Mouse (Mus musculus): ENCODE measurements around the gene Msn. TPM values are rescaled to one million over a fixed set of nuclear protein-coding genes. Genes with fewer than 3 reads are reported as not detected.

The Msn gene
- polyA plus RNA-seq, 1 experiment: 159 TPM

DNA sequence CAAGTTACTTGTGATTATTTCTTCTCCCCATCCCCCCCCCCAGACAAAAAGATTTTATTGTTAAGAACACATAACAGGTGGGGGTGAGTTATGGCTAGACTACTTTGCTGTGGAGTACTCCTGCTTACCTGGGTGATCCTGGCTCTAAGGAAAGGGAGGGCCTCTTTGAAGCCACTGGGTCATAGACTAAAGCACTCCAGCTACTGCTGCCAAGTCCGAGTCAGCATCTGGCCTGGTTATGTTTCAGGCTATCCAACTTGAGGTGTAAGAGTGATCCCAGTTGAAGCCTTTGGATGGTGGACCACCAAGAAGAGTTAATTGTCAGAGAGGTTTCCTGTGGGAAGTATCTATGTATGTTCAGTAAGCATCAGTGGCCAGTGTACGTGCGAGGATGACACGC, 39.7 kb downstream of the Msn start:
- no peaks in the 10 kb centered on the region for H3K36me3 ChIP-seq (ENCODE audit: control insufficient read depth, insufficient read depth, low read length)
- H3K4me3 ChIP-seq (ENCODE audit: extremely low read depth, insufficient read depth, insufficient read length): no peak overlapping the region
- TF ChIP-seq CTCF (IDR thresholded peaks at IDR 0.05; ENCODE audit: extremely low read depth, insufficient read depth, insufficient read length, insufficient replicate concordance) (no peak), POLR2A (IDR thresholded peaks at IDR 0.05; ENCODE audit: low read depth, low read length) (no peak)
- 84% methylated on average over 4 of the region's 4 CpGs for WGBS
- no peak for DNase-seq (ENCODE audit: low read depth in 1 of 2, low spot score in 2 of 2)
- H3K27ac ChIP-seq (ENCODE audit: insufficient read depth, low read length): no peak overlapping the region
- H3K27me3 ChIP-seq (ENCODE audit: control insufficient read depth, insufficient read depth, low read length): no peaks in the 10 kb centered on the region
- H3K4me1 ChIP-seq (ENCODE audit: control insufficient read depth, insufficient read depth, insufficient read length): peaks cover 13% of the 10 kb centered on the region; the same call in 1 of the 2 replicates

- WGBS: 75% methylated on average over 2 of the region's 2 CpGs
- H3K27ac ChIP-seq (ENCODE audit: insufficient read depth, low read length): no peak overlapping the region
- no peak overlapping the region for H3K4me3 ChIP-seq (ENCODE audit: extremely low read depth, insufficient read depth, insufficient read length)
- H3K4me1 ChIP-seq (ENCODE audit: control insufficient read depth, insufficient read depth, insufficient read length): peaks cover 4% of the 10 kb centered on the region; the same call in 1 of the 2 replicates
- H3K36me3 ChIP-seq (ENCODE audit: control insufficient read depth, insufficient read depth, low read length): no peaks in the 10 kb centered on the region; the same call in 1 of the 2 replicates
- TF ChIP-seq POLR2A (IDR thresholded peaks at IDR 0.05; ENCODE audit: low read depth, low read length): no peak
- TF ChIP-seq CTCF (IDR thresholded peaks at IDR 0.05; ENCODE audit: extremely low read depth, insufficient read depth, insufficient read length, insufficient replicate concordance): no peak
- H3K27me3 ChIP-seq (ENCODE audit: control insufficient read depth, insufficient read depth, low read length): no peaks in the 10 kb centered on the region
- DNase-seq (ENCODE audit: low read depth in 1 of 2, low spot score in 2 of 2): no peak
These were observed 43.4 kb downstream of the Msn start for GRCm38 (mm10) chrX:96139262-96139661.

- H3K27ac ChIP-seq (ENCODE audit: insufficient read depth, low read length): peak overlapping the region; percentile 22; the same call in 1 of the 2 replicates
- WGBS: 15% methylated on average over 3 of the region's 3 CpGs
- DNase-seq (ENCODE audit: low read depth in 1 of 2, low spot score in 2 of 2): peak in 1 of 2 experiments; percentile 9
- TF ChIP-seq CTCF (IDR thresholded peaks at IDR 0.05; ENCODE audit: extremely low read depth, insufficient read depth, insufficient read length, insufficient replicate concordance) (no peak), POLR2A (IDR thresholded peaks at IDR 0.05; ENCODE audit: low read depth, low read length) (no peak)
- no peak overlapping the region for H3K4me3 ChIP-seq (ENCODE audit: extremely low read depth, insufficient read depth, insufficient read length)
- no peaks in the 10 kb centered on the region; the same call in 1 of the 2 replicates for H3K36me3 ChIP-seq (ENCODE audit: control insufficient read depth, insufficient read depth, low read length)
- H3K27me3 ChIP-seq (ENCODE audit: control insufficient read depth, insufficient read depth, low read length): no peaks in the 10 kb centered on the region
- H3K4me1 ChIP-seq (ENCODE audit: control insufficient read depth, insufficient read depth, insufficient read length): peaks cover 2% of the 10 kb centered on the region; the same call in 1 of the 2 replicates
These were observed 49.2 kb downstream of the Msn start for GRCm38 (mm10) chrX:96144960-96145488.

DNA sequence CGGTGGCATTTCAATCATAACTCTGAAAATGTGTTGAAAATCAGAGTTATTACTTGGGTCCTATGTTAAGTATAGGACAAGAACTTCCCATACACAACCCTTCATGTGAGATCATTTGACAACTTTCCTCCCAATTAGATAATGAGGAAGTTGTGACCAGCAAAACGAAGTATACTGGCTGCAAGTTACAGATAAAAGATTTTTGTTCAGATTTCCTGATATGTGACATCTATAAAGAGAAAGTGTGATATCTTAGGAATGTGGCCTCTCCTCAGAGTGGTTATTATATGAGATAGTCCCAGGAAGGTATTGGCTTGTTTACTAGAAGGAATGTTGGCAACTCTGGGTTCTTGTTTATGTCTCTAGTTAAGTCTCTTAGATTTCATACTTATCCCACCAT, 52.4 kb downstream of the Msn start:
- no peak overlapping the region for H3K4me3 ChIP-seq (ENCODE audit: extremely low read depth, insufficient read depth, insufficient read length)
- TF ChIP-seq CTCF (IDR thresholded peaks at IDR 0.05; ENCODE audit: extremely low read depth, insufficient read depth, insufficient read length, insufficient replicate concordance): no peak
- no peak for TF ChIP-seq POLR2A (IDR thresholded peaks at IDR 0.05; ENCODE audit: low read depth, low read length)
- no peak overlapping the region for H3K27ac ChIP-seq (ENCODE audit: insufficient read depth, low read length)
- H3K4me1 ChIP-seq (ENCODE audit: control insufficient read depth, insufficient read depth, insufficient read length): peaks cover 2% of the 10 kb centered on the region; the same call in 1 of the 2 replicates
- WGBS: 53% methylated on average over 2 of the region's 2 CpGs
- peaks cover 8% of the 10 kb centered on the region for H3K36me3 ChIP-seq (ENCODE audit: control insufficient read depth, insufficient read depth, low read length)
- no peak for DNase-seq (ENCODE audit: low read depth in 1 of 2, low spot score in 2 of 2)
- H3K27me3 ChIP-seq (ENCODE audit: control insufficient read depth, insufficient read depth, low read length): no peaks in the 10 kb centered on the region

DNA sequence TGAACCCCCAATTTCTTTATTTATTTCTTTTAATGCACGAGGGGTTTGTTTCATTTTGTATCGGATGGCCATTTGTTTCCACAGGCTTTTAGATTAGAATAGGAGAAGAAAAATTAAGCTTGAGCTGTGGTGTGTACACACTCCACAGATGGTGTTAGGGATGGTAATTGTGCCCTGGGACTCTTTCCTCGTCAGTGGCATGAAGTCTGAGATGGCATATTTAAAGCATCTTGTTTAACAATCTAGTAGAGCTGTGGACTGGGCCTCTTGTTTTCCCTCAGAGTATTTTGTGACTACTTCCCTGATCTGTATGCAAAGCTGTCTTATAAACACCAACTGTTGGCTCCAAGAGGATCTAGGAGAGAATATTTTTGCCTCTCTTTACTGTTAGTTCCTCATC, 57.5 kb downstream of the Msn start:
- Histone ChIP-seq H3K27ac (ENCODE audit: insufficient read depth, low read length) (no peak overlapping the region), H3K27me3 (ENCODE audit: control insufficient read depth, insufficient read depth, low read length) (no peaks in the 10 kb centered on the region), H3K4me1 (ENCODE audit: control insufficient read depth, insufficient read depth, insufficient read length) (no peaks in the 10 kb centered on the region; the same call in 1 of the 2 replicates), H3K36me3 (ENCODE audit: control insufficient read depth, insufficient read depth, low read length) (peaks cover 20% of the 10 kb centered on the region), H3K4me3 (ENCODE audit: extremely low read depth, insufficient read depth, insufficient read length) (no peak overlapping the region)
- DNase-seq (ENCODE audit: low read depth in 1 of 2, low spot score in 2 of 2): no peak
- WGBS: 85% methylated on average over 3 of the region's 3 CpGs
- TF ChIP-seq POLR2A (IDR thresholded peaks at IDR 0.05; ENCODE audit: low read depth, low read length): no peak

- Histone ChIP-seq H3K4me3 (ENCODE audit: extremely low read depth, insufficient read depth, insufficient read length) (no peak overlapping the region), H3K27ac (ENCODE audit: insufficient read depth, low read length) (no peak overlapping the region; the same call in 1 of the 2 replicates), H3K4me1 (ENCODE audit: control insufficient read depth, insufficient read depth, insufficient read length) (no peaks in the 10 kb centered on the region; the same call in 1 of the 2 replicates), H3K36me3 (ENCODE audit: control insufficient read depth, insufficient read depth, low read length) (peaks cover 20% of the 10 kb centered on the region), H3K27me3 (ENCODE audit: control insufficient read depth, insufficient read depth, low read length) (no peaks in the 10 kb centered on the region)
- 62% methylated on average over 3 of the region's 3 CpGs for WGBS
- peak; percentile 6 to 43 for DNase-seq (ENCODE audit: low read depth in 1 of 2, low spot score in 2 of 2)
- TF ChIP-seq POLR2A (IDR thresholded peaks at IDR 0.05; ENCODE audit: low read depth, low read length) (no peak), CTCF (IDR thresholded peaks at IDR 0.05; ENCODE audit: extremely low read depth, insufficient read depth, insufficient read length, insufficient replicate concordance) (no peak)
These were observed 62.1 kb downstream of the Msn start for GRCm38 (mm10) chrX:96157936-96158335.

DNA sequence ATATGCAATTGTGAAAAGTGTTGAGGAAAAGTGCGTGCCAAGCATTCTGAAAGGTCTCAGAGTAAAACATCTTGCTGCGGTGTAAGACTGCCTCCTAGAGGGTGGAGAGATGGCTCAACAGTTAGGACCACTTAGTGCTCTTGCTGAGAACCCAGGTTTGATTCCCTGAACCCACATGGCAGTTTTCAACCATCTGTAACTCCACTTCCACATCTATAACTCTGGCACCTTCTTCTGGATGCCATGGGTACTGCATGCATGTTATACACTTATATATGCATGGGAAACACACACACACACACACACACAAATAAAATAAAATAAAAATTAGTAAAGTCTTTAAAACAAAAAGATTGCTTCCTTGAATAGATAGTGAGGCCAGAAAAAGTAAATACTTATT, 66.7 kb downstream of the Msn start:
- H3K4me3 ChIP-seq (ENCODE audit: extremely low read depth, insufficient read depth, insufficient read length): no peak overlapping the region
- no peaks in the 10 kb centered on the region; the same call in 1 of the 2 replicates for H3K4me1 ChIP-seq (ENCODE audit: control insufficient read depth, insufficient read depth, insufficient read length)
- WGBS: 89% methylated on average over 2 of the region's 2 CpGs
- H3K27me3 ChIP-seq (ENCODE audit: control insufficient read depth, insufficient read depth, low read length): no peaks in the 10 kb centered on the region
- DNase-seq (ENCODE audit: low read depth in 1 of 2, low spot score in 2 of 2): peak; percentile 15 to 23
- H3K27ac ChIP-seq (ENCODE audit: insufficient read depth, low read length): no peak overlapping the region
- peaks cover 34% of the 10 kb centered on the region for H3K36me3 ChIP-seq (ENCODE audit: control insufficient read depth, insufficient read depth, low read length)
- no peak for TF ChIP-seq POLR2A (IDR thresholded peaks at IDR 0.05; ENCODE audit: low read depth, low read length)
- TF ChIP-seq CTCF (IDR thresholded peaks at IDR 0.05; ENCODE audit: extremely low read depth, insufficient read depth, insufficient read length, insufficient replicate concordance): no peak

Measured in spleen, adult 2 months (tissue).